Mouse (Mus musculus) retina, embryonic 14.5 days (tissue): ENCODE data around the gene Prr3.
"Not testable (repeated sequence)": the region's sequence is repeated elsewhere in the genome, so short reads cannot be mapped to it uniquely, and the experiment has no call there.

Experiments used
- DNase-seq: peaks from one replicate; pipeline ENCODE4 v3.0.0-alpha.2; 2015; ENCODE audit warnings: low spot score

The Prr3 gene

GRCm38 (mm10) chr17:35998545-35999305, 18.7 kb upstream of the Prr3 start:
- DNase-seq = no peak

- DNase-seq = no peak
These were observed 17.9 kb upstream of the Prr3 start for GRCm38 (mm10) chr17:35997713-35998510.

- peak; percentile 98 for DNase-seq
These were observed 16.9 kb upstream of the Prr3 start for GRCm38 (mm10) chr17:35996949-35997348.

GRCm38 (mm10) chr17:35994879-35995240, 14.8 kb upstream of the Prr3 start:
- peak; percentile 17 for DNase-seq

- DNase-seq = peak; percentile 79
These were observed 14.3 kb upstream of the Prr3 start for GRCm38 (mm10) chr17:35994175-35994878.

GRCm38 (mm10) chr17:35993675-35994074, 13.6 kb upstream of the Prr3 start:
- DNase-seq = peak; percentile 91

GRCm38 (mm10) chr17:35991781-35992180, 11.7 kb upstream of the Prr3 start:
- DNase-seq = no peak

- no peak for DNase-seq
These were observed 1.7 kb upstream of the Prr3 start for GRCm38 (mm10) chr17:35981776-35982175.

GRCm38 (mm10) chr17:35980363-35980754, 323 bp upstream of the Prr3 start:
- peak; percentile 70 for DNase-seq

- peak; percentile 87 for DNase-seq
These were observed 1.1 kb downstream of the Prr3 start for GRCm38 (mm10) chr17:35978811-35979400.

GRCm38 (mm10) chr17:35972131-35972530, 7.9 kb downstream of the Prr3 start:
- no peak for DNase-seq

- peak; percentile 99 for DNase-seq
These were observed 10.3 kb downstream of the Prr3 start, which contains the start of gene Abcf1 for GRCm38 (mm10) chr17:35969418-35970389. TSS of gene Abcf1 (minus strand) at chr17:35969761.

GRCm38 (mm10) chr17:35967621-35968020, 12.4 kb downstream of the Prr3 start:
- DNase-seq = no peak

GRCm38 (mm10) chr17:35963279-35963678, 16.8 kb downstream of the Prr3 start:
- DNase-seq = no peak

GRCm38 (mm10) chr17:35958533-35959223, 21.4 kb downstream of the Prr3 start:
- DNase-seq = no peak

- DNase-seq = no peak
These were observed 25.4 kb downstream of the Prr3 start for GRCm38 (mm10) chr17:35954665-35955064.

GRCm38 (mm10) chr17:35952559-35952958, 27.5 kb downstream of the Prr3 start:
- DNase-seq = not testable (repeated sequence)

GRCm38 (mm10) chr17:35950946-35951345, 29.1 kb downstream of the Prr3 start:
- DNase-seq = not testable (repeated sequence)

GRCm38 (mm10) chr17:35939941-35940340, 40.1 kb downstream of the Prr3 start:
- no peak for DNase-seq

GRCm38 (mm10) chr17:35939108-35939507, 40.9 kb downstream of the Prr3 start:
- DNase-seq = no peak
